Mouse (Mus musculus) lung, postnatal 4 days (tissue): ENCODE data around the gene Ppp1r11.

Source experiments
- DNase-seq, 2 experiments: peaks; one replicate each; pipeline ENCODE4 v3.0.0; 2021

The Ppp1r11 gene

DNA sequence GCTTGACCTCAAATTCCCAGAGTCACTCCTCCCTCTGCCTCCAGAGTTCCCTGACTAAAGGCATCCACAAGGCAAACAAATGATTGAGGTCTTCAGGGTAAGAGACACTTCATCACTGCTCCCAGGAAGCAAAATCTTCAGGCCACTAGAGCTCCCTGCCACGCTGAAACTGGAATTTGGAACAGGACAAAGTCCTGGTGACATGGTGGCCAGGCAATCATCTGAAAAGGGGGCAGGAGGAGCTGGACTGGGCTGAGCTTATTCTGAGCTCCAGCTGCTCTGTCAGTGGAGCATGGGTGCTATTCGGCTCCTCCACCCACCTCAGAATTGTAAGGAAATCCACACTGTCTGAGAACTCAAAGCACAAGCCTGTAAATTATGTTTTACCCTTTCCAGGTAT lies 39.5 kb downstream of the Ppp1r11 start:
- DNase-seq, result no peak

DNA sequence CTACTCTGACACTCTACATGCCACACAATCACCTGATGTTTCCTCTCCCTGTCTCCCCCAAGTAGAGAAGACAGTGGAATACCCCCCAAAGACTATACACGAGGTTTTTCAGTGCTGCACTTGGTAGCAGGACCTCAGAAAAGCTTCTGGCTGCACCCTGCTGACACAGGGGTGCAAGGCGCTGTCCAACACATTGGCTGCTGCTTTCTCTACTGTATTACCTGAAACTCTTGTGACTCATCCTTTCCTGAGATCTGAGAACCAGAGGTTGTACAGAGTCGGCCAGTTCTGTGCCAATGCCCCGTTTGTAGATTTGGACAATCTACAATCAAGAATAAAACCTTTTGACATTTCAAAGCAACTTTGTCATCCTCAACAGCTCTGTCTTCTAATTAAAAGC lies 41.7 kb downstream of the Ppp1r11 start:
- no peak for DNase-seq

DNA sequence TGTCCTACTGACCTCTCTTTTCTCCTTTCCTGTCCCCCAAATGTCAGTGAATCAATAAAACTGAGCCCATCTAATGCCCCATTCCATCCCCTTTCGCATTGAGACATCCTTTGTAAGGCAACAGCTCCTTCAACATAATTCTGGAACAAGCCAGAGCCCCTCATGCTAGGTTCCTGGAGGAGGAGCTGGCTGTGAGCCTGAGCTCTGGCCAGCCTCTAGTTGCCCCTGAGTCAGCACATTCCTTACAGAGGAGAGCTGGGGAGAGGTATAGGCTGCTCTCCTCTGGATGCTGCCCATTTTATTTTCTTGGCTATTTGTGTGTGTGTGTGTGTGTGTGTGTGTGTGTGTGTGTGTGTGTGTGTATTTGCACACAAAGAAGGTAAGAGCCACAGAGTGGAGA lies 43.3 kb downstream of the Ppp1r11 start:
- DNase-seq, result no peak

- no peak for DNase-seq
Observed at GRCm38 (mm10) chr17:36903651-36904050, 47.9 kb downstream of the Ppp1r11 start.

GRCm38 (mm10) chr17:36900691-36901090 lies 50.9 kb downstream of the Ppp1r11 start:
- no peak for DNase-seq

GRCm38 (mm10) chr17:36900001-36900400 lies 51.5 kb downstream of the Ppp1r11 start:
- no peak for DNase-seq

DNA sequence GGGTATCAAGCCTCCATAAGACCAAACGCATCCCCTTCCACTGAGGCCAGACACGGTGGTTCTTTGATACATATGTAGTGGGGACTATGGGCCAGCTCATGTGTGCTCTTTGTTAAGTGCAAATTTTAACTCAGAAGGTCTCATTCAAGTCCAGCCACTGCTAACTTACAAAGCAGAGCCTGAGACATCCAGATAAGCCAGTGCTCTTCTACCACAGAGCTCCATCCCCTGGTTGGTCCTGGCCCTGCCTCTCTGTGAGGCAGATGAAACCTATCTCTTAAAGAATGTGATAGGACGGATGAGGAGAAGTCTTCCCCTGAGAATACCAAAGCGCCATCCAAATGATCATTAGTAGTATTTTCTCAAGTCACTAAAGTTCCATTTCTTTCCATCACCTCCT lies 52.2 kb downstream of the Ppp1r11 start:
- DNase-seq, result no peak
